Mouse (Mus musculus) embryonic fibroblast, embryonic 13.5 days (primary cell): ENCODE data around the gene Pdilt. TPM values are rescaled to one million over a fixed set of nuclear protein-coding genes. Genes with fewer than 3 reads are reported as not detected.

ENCODE experiments used
- H3K27ac ChIP-seq: 2 replicates; pipeline ENCODE4 v1.5.1; 2012; ENCODE audit warnings: low read length, control low read depth, inconsistent platforms; ENCODE audit not compliant: insufficient read depth
- H3K4me1 ChIP-seq: 2 replicates; pipeline ENCODE4 v1.6.1; 2011; ENCODE audit warnings: low read length; ENCODE audit not compliant: control insufficient read depth, insufficient read depth
- H3K4me3 ChIP-seq: 2 replicates; pipeline ENCODE4 v1.5.1; 2011; ENCODE audit warnings: mild to moderate bottlenecking, control low read depth, low read length; ENCODE audit not compliant: insufficient read depth
- CTCF ChIP-seq: IDR thresholded peaks from 2 replicates; pipeline ENCODE4 v1.5.1; 2011; ENCODE audit warnings: mild to moderate bottlenecking, control low read depth, low read length, moderate library complexity, borderline replicate concordance; ENCODE audit not compliant: insufficient read depth
- POLR2A ChIP-seq: IDR thresholded peaks from 2 replicates; pipeline ENCODE4 v1.6.1; 2011; ENCODE audit warnings: low read depth, mild to moderate bottlenecking, control low read depth, low read length, moderate library complexity
- polyA plus RNA-seq: library from polyadenylated mRNA; stranded (reverse); fragments of >200 nt; gene quantifications from 2 replicates; pipeline ENCODE4 v1.2.4, GENCODE M21; 2011; ENCODE audit warnings: low read depth; ENCODE audit not compliant: missing spikeins, insufficient read length

Pdilt gene
- polyA plus RNA-seq, 1 experiment: not detected

DNA sequence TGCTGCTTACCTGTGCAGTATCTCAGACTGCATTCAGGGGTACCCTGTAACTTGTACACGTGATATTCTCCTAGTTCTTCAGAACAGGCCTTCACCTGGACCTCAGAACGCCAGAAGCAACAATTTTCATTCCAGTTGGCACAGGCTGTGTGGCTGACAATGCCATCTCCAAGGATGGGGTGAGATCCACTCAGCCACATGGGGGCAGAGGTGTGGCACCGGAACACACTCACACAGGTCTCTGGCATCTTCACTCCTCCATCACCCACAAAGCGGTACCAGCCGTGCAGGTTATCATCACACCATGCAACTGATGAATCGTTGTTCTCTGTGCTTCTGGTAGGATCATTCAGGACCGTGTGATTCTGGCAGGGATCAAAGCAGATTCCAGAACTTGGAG lies 69.1 kb downstream of the Pdilt start:
- TF ChIP-seq CTCF: no peak
- no peak for TF ChIP-seq POLR2A
- Histone ChIP-seq H3K4me1 (no peaks in the 10 kb centered on the region), H3K27ac (no peak overlapping the region), H3K4me3 (no peak overlapping the region)

DNA sequence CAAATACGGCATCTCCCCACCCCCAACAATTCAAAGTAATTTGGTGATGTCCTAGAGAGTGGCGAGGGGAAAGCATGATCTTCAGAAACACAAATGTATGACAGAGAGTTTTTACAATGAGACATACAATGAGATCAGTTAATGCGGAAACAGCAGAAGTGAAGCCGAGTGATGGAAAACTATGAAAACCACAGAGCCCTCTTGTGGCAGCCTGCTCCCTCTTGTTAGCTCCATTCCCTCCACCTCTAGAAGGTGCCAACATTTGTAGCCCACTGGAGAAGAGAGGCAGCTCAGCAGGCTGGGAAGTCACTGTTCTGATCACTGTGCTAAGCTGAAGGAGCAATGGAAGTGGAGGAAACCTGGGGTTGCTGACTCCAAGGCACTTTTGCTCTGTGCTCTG lies 79.4 kb downstream of the Pdilt start:
- no peaks in the 10 kb centered on the region for H3K4me1 ChIP-seq
- no peak overlapping the region for H3K4me3 ChIP-seq
- no peak overlapping the region for H3K27ac ChIP-seq
- TF ChIP-seq CTCF (no peak), POLR2A (no peak)

DNA sequence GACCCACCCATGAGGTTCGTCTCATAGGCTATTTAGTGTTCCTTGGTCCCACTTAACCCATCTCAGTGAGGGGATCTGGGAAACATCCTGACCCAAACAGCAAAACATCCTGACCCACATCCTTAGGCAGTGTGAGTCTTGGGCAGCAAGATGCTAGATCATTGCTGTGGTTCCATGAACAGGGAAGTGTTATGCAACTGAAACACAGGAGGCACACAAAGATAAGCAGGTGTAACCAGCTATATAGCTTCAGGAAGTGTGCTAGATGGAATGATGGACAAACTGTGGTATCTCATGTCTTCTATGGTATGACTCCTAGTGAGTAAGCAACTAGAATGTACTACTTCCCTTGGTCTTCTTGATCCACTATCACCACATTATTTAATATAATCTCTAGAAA lies 81.4 kb downstream of the Pdilt start:
- H3K27ac ChIP-seq: no peak overlapping the region
- no peak overlapping the region for H3K4me3 ChIP-seq
- no peak for TF ChIP-seq CTCF
- TF ChIP-seq POLR2A: no peak
- no peaks in the 10 kb centered on the region for H3K4me1 ChIP-seq

Other genes starting within 250 kb of the Pdilt start
- not detected in 2 replicates for gene Gp2, start 64.2 kb downstream of the Pdilt start, polyA plus RNA-seq
- gene Umod, start 44.2 kb downstream of the Pdilt start, polyA plus RNA-seq: not detected in 2 replicates
- gene Acsm5, start 4.0 kb downstream of the Pdilt start, polyA plus RNA-seq: not detected in 2 replicates
- gene Acsm2, start 30.9 kb upstream of the Pdilt start, polyA plus RNA-seq: 0.07 TPM in 1 of 2 replicates, not detected in the other
- not detected in 2 replicates for gene Acsm1, start 83.5 kb upstream of the Pdilt start, polyA plus RNA-seq
- not detected in 2 replicates for gene Acsm4, start 166.5 kb upstream of the Pdilt start, polyA plus RNA-seq
- 34.3 and 40.6 TPM in 2 replicates for gene Thumpd1, start 197.3 kb upstream of the Pdilt start, polyA plus RNA-seq
- not detected in 2 replicates for gene Acsm3, start 237.4 kb upstream of the Pdilt start, polyA plus RNA-seq